Mouse (Mus musculus): ENCODE measurements around the gene Pax4. TPM values are rescaled to one million over a fixed set of nuclear protein-coding genes. Genes with fewer than 3 reads are reported as not detected.

Pax4 gene
- polyA plus RNA-seq, 1 experiment: not detected

- DNase-seq (ENCODE audit: low read depth): no peak
Observed at GRCm38 (mm10) chr6:28396853-28397457, 52.2 kb downstream of the Pax4 start.

- no peak for DNase-seq (ENCODE audit: low read depth)
Observed at GRCm38 (mm10) chr6:28396051-28396852, 52.9 kb downstream of the Pax4 start.

Other genes with a start within 250 kb of the Pax4 start
- 2.8 and 4.8 TPM in 2 replicates for gene Zfp800, start 51.3 kb downstream of the Pax4 start, polyA plus RNA-seq (2012; rRNA removed)
- 317 and 337 TPM in 2 replicates for gene Arf5, start 25.8 kb downstream of the Pax4 start, polyA plus RNA-seq (2012; rRNA removed)
- 2.7 and 4.6 TPM in 2 replicates for gene Fscn3, start 21.6 kb downstream of the Pax4 start, polyA plus RNA-seq (2012; rRNA removed)
- gene Gcc1, start 21.0 kb downstream of the Pax4 start, polyA plus RNA-seq (2012; rRNA removed): 7.2 and 8.9 TPM in 2 replicates
- gene Snd1, start 25.8 kb upstream of the Pax4 start, polyA plus RNA-seq (2012; rRNA removed): 120 and 152 TPM in 2 replicates

All from gonadal fat pad, adult 2 months (tissue).